Mouse (Mus musculus): ENCODE measurements at regions not wholly inside any gene's neighbourhood (a gene's known extent, or its start where the extent isn't known, plus 50 kb on each side); places are given as distances from the start of the nearest gene placed in this dataset.

GRCm38 (mm10) chr13:90823877-90824276, 81.3 kb downstream of the Atp6ap1l start:
- no peak for DNase-seq

- no peak for DNase-seq
These were observed 83.3 kb downstream of the Atp6ap1l start for GRCm38 (mm10) chr13:90821898-90822297.

DNA sequence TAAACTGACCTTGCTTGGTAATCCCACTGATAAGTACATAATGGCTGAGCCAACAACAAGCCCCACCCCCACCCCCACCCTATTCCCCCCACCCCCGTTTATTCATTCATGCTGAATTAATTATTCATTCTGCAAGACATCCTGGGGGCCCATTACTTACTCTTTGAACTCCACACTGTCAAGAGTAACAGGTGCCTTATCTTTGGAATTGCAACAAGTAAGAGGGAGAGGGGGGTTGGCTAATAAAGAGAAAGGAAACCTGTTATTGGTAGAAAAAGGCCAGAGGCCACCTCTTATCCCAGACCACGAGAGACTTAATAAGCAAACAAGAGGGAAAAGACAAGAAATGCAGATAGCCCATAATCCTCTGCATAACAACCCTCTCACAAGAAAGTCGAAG, 84.7 kb downstream of the Atp6ap1l start:
- DNase-seq: no peak

DNA sequence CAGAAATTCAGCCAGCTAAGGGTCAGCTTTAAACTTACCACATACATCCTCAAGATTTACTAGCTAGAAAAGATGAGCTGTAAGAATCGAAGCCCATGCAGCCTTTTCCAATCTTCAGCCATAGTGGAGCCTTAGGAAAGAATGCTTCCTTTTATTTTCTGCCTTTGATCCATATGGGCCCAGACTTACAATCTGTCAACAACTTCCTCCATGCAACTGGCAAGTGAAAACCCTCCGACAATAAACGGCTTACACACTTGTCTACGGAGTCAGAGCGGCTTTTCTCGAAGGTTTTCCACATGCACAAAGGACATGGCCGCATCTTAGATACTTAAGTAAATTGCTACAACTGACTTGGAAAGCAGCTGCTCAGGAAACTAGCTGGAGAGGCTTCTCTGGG, 85.2 kb downstream of the Atp6ap1l start:
- no peak for DNase-seq

GRCm38 (mm10) chr13:90814174-90814865, 90.8 kb downstream of the Atp6ap1l start:
- DNase-seq: no peak

DNA sequence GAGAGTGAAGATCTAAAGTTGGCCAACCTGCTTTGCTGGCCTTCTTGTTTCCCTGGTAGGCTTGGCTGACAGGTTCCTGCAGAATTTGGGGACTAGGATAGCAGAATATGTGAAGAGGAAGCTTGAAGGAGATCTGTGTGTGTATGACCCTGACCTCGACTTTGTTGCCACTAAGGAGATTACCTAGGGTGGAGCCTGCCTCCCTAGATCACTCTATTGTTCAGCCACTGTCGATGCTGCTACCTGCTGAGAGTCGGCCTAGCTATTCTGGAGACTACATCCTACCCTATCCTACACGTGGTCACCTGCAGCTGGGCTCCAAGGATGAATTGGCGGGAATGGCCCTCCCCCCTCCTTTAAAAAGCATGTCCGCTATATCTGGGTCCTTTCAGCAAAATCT, 95.1 kb downstream of the Atp6ap1l start:
- DNase-seq: no peak

GRCm38 (mm10) chr13:90799641-90800040, 105.5 kb downstream of the Atp6ap1l start:
- DNase-seq: no peak

GRCm38 (mm10) chr13:90798791-90799542, 106.2 kb downstream of the Atp6ap1l start:
- DNase-seq: no peak

GRCm38 (mm10) chr13:90798381-90798780, 106.8 kb downstream of the Atp6ap1l start:
- no peak for DNase-seq

GRCm38 (mm10) chr13:90797209-90797608, 107.9 kb downstream of the Atp6ap1l start:
- DNase-seq: no peak

GRCm38 (mm10) chr13:90796809-90797208, 108.3 kb downstream of the Atp6ap1l start:
- DNase-seq: no peak

DNA sequence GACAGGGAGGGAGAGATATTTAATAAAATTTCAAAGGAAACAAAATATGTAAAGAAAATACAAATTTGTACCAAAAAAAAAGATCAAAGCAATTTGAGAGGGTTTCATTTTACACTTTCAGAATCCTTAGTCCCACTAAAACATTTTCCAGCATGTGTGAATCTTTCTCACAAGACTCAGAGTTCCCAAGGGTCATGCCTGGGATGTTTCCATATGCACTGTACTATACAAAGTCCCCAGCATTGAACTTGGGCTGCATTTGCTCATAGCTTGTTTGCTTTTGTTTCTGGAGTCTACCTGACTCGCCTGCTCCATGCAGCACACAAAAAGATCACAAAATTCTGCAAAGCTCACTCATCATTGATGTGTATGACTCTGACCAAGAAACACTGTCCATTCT, 122.7 kb downstream of the Atp6ap1l start:
- DNase-seq: no peak

DNA sequence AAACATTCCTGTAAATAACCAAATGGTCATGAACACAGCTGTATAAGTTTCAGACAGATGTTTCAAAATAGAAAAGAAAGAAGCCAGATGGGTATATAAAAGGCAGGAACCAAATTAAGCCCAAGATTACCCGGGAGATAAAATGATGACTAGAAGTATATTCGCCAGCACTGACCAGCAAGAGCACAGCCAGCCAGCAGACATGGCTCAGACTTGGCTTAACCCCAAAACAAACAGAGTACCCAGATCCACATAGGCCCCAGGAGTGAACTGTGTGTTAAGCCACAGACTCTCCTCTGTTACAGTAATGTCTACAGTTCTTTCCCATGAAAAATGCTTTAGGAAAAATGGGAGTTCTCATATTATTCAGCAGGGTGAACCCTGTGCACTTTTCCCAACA, 123.2 kb downstream of the Atp6ap1l start:
- DNase-seq: no peak

- DNase-seq: no peak
These were observed 127.2 kb downstream of the Atp6ap1l start for GRCm38 (mm10) chr13:90777952-90778298.

DNA sequence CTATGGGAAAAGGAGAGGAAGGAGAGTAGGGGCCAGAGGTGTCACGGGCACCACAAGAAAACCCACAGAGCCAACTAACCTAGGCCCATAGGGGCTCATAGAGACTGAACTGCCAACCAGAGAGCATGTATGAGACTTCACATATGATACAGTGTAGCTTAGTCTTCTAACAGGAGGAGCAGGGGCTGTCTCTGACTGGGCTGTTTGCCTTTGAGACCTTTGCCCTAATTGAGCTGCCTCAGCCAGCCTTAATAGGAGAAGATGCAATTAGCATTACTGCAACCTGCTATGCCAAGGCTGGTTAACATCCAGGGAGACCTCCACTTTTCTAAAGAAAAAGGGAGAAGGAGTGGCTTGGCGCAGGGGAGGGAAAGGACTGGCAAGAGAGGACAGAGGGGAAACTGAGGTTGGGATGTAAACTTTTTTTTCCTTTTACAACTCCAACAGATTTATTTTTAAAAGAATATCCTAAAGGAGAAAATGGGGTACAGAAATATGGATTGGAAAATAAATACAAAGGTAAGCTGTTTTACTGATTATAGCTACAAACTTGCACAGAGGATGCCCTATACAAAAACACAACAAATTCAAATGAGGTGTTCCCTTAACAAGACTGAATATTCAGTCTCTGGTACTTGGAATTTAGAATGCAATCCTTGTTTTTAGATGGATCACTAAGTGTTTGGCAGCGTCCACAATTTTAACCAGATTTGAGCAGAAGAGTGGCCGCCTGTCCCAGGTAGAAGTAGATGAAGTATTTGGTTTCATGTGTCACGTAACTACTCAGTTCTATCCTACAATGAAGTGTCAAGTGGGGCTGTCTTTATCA, 127.8 kb downstream of the Atp6ap1l start:
- DNase-seq: no peak

GRCm38 (mm10) chr13:90762154-90762553, 143.0 kb downstream of the Atp6ap1l start:
- no peak for DNase-seq

DNA sequence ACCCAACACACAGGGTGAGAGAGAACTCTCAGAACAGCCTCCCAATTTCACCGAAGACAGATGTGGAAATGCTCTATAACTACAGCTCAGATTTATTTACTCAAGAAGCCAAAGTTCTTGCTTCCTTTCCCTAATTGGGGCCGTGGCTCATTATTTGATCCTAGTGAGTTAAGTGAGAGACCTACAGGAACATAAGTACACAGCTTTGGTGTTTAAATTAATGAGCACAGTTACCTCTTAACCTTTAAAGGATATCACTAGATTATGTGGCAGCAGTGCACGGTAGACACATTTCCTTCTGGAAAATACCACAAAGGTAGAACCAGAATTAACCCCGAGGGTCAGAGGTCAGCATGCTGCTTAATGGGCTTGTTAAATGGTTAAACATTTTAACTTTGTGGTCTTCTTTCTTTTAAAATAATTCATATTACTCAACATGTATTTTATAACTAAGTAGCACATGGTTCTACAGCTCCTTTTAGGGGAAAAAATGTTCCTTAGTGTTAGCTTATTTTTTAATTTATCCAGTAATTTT, 144.6 kb downstream of the Atp6ap1l start:
- DNase-seq: no peak

GRCm38 (mm10) chr13:90754451-90754850, 150.7 kb downstream of the Atp6ap1l start:
- no peak for DNase-seq

- no peak for DNase-seq
These were observed 155.4 kb downstream of the Atp6ap1l start for GRCm38 (mm10) chr13:90749741-90750140.

DNA sequence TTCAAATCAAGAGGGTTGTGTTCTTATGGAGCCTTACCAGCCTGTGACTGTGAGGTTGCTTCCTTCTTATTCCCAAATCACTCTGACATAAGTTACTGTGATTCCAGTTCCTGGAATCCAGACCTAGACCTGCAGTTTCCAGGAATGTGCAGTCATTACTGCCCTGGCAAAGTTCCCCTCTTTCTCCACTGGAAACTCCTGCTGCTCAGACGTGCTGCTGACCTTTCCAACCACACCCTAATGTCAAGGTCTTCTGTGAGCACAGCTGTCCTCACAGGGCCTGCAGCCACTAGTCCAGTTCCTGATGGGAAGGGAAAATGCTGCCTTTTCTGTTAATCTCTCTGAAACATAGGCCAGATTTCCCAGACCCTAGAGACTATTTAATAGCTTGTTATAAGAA, 160.1 kb downstream of the Atp6ap1l start:
- no peak for DNase-seq

DNA sequence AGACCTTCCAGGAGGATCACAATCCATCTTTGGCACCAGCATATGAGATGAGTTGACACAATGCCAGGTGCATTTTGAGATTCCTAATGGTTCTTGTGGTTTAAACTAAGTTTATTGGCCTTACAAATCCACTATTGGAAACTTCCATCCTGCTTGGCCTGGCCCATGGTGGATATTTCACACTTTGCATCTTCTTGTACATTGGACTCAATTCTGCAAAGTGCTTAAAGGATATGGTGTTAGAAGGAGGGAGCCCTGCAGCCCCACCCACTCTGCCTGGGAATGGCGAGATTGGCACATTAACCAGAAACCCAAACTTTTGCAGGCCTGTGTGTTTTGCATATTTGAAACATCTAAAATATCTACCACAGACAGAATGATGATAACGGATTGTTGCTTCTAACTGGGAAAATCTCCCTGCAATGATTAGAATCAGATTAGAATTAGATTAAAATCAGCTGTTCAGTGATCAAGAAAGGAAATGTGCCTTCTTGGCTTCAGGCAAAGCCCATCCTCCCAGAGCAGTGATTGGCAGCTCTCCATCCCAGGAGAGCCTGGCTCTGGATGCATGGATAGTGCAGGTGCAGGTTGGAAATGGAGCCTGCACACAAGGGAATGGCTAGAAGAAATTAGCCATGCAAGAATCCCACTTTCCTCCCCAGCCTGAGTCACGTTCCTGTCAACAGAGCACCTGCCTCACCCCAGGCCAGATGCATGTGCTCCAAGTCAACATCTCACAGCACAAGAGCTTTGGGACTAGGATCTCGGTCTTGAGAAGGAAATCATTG, 162.3 kb downstream of the Atp6ap1l start:
- no peak for DNase-seq

DNA sequence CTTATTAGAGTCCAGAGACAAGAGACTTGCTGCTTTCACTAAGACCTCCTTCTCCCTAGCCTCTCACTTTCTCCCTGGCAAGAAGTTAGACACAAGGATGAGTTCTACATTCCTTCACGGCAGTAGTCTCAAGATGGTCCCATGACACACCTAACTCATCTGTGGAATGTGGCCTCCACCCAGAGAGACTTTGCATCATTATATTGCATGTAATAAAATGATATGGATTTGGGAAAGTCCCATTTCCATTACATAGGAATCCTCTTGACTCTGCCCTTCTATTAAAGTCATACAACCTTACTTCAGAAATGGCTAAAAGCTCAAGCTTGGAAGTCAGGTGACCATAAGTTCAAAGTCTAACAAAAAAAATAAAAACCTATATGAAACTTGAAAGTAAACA, 165.4 kb downstream of the Atp6ap1l start:
- DNase-seq: no peak

- no peak for DNase-seq
These were observed 166.6 kb downstream of the Atp6ap1l start for GRCm38 (mm10) chr13:90738513-90738912.

Data from cerebellum, postnatal 25 days (tissue).